Mouse (Mus musculus): Measurements from ENCODE around the gene Calr.
"Not testable (repeated sequence)": the region's sequence is repeated elsewhere in the genome, so short reads cannot be mapped to it uniquely, and the experiment has no call there.

Calr gene

GRCm38 (mm10) chr8:84844397-84845070 is 2.2 kb downstream of the Calr start:
- DNase-seq (ENCODE audit: low spot score) = no peak

GRCm38 (mm10) chr8:84841514-84841913 is 5.2 kb downstream of the Calr start:
- no peak for DNase-seq (ENCODE audit: low spot score)

- peak; percentile 94 for DNase-seq (ENCODE audit: low spot score)
Observed at GRCm38 (mm10) chr8:84840248-84840999, 6.3 kb downstream of the Calr start, which contains the start of gene Rad23a. Rad23a (minus strand) TSS chr8:84840665.

- no peak for DNase-seq (ENCODE audit: low spot score)
Observed at GRCm38 (mm10) chr8:84839875-84840247, 6.9 kb downstream of the Calr start.

GRCm38 (mm10) chr8:84839411-84839810 is 7.3 kb downstream of the Calr start:
- DNase-seq (ENCODE audit: low spot score) = no peak

- DNase-seq (ENCODE audit: low spot score) = no peak
Observed at GRCm38 (mm10) chr8:84838513-84838912, 8.2 kb downstream of the Calr start.

- no peak for DNase-seq (ENCODE audit: low spot score)
Observed at GRCm38 (mm10) chr8:84837912-84838470, 8.7 kb downstream of the Calr start.

- no peak for DNase-seq (ENCODE audit: low spot score)
Observed at GRCm38 (mm10) chr8:84837149-84837911, 9.4 kb downstream of the Calr start.

- DNase-seq (ENCODE audit: low spot score) = no peak
Observed at GRCm38 (mm10) chr8:84834866-84835855, 11.6 kb downstream of the Calr start.

- no peak for DNase-seq (ENCODE audit: low spot score)
Observed at GRCm38 (mm10) chr8:84834002-84834865, 12.5 kb downstream of the Calr start.

- no peak for DNase-seq (ENCODE audit: low spot score)
Observed at GRCm38 (mm10) chr8:84832759-84833742, 13.7 kb downstream of the Calr start.

GRCm38 (mm10) chr8:84832034-84832717 is 14.6 kb downstream of the Calr start:
- DNase-seq (ENCODE audit: low spot score) = peak; percentile 85

GRCm38 (mm10) chr8:84831490-84831889 is 15.2 kb downstream of the Calr start, which contains the start of gene Gadd45gip1:
Gadd45gip1 (plus strand) TSS chr8:84831522.
- DNase-seq (ENCODE audit: low spot score) = no peak

GRCm38 (mm10) chr8:84826518-84826917 is 20.2 kb downstream of the Calr start:
- DNase-seq (ENCODE audit: low spot score) = not testable (repeated sequence)

- DNase-seq (ENCODE audit: low spot score) = no peak
Observed at GRCm38 (mm10) chr8:84825636-84826035, 21.1 kb downstream of the Calr start.

GRCm38 (mm10) chr8:84823653-84824052 is 23.1 kb downstream of the Calr start:
- peak; percentile 61 for DNase-seq (ENCODE audit: low spot score)

GRCm38 (mm10) chr8:84822723-84823122 is 24.0 kb downstream of the Calr start, which contains the start of gene Dand5:
Dand5 (minus strand) TSS chr8:84822823.
- no peak for DNase-seq (ENCODE audit: low spot score)

GRCm38 (mm10) chr8:84816117-84816516 is 30.6 kb downstream of the Calr start:
- DNase-seq (ENCODE audit: low spot score) = no peak

All from yolk sac, embryonic 10.5 days (tissue).